Mouse (Mus musculus) G1E (cell line): Measurements from ENCODE around the gene Iffo2. TPM values are rescaled to one million over a fixed set of nuclear protein-coding genes. Genes with fewer than 3 reads are reported as not detected.

ENCODE experiments used
- ATAC-seq: 2 replicates; pipeline ENCODE4 v1.8.0; 2016; ENCODE audit warnings: mild to moderate bottlenecking; ENCODE audit not compliant: insufficient number of reproducible peaks, poor library complexity, low FRiP score, severe bottlenecking; ENCODE audit errors: extremely low read depth
- DNase-seq: peaks from one replicate; pipeline ENCODE4 v3.0.0; 2012; ENCODE audit warnings: low spot score
- H3K27me3 ChIP-seq: 2 replicates; pipeline ENCODE4 v1.6.1; 2012; ENCODE audit warnings: mild to moderate bottlenecking, low read length, inconsistent platforms; ENCODE audit not compliant: insufficient read depth
- H3K36me3 ChIP-seq: replicated peaks from 2 replicates; pipeline ENCODE3; 2012; ENCODE audit warnings: mild to moderate bottlenecking, inconsistent platforms
- H3K4me1 ChIP-seq: 2 replicates; pipeline ENCODE4 v1.6.1; 2012; ENCODE audit warnings: low read depth, low read length, inconsistent platforms, mixed read lengths; ENCODE audit not compliant: insufficient read depth
- H3K4me3 ChIP-seq: 2 replicates; pipeline ENCODE4 v1.5.1; 2012; ENCODE audit warnings: low read depth, mild to moderate bottlenecking, inconsistent platforms, low read length, moderate library complexity, mixed read lengths
- H3K9me3 ChIP-seq: replicated peaks from 2 replicates; pipeline ENCODE4 v1.6.1; 2012; ENCODE audit warnings: inconsistent platforms
- CTCF ChIP-seq: IDR thresholded peaks from 2 replicates; pipeline ENCODE4 v1.5.1; 2012; ENCODE audit warnings: low read depth, low read length, inconsistent platforms, mixed read lengths
- GATA1 ChIP-seq: IDR thresholded peaks from 2 replicates; pipeline ENCODE4 v1.6.1; 2012; ENCODE audit warnings: borderline replicate concordance, low read length, inconsistent platforms, mixed read lengths
- GATA2 ChIP-seq: IDR thresholded peaks from 2 replicates; pipeline ENCODE4 v1.6.1; 2012; ENCODE audit warnings: low read depth, low read length, inconsistent platforms, borderline replicate concordance
- POLR2AphosphoS5 ChIP-seq: IDR thresholded peaks from 2 replicates; pipeline ENCODE4 v1.6.1; 2012; ENCODE audit warnings: low read depth, low read length, inconsistent platforms; ENCODE audit not compliant: insufficient replicate concordance
- TAL1 ChIP-seq: conservative IDR thresholded peaks from 2 replicates; pipeline ENCODE4 v1.6.1; 2012; ENCODE audit warnings: low read depth, low read length, inconsistent platforms, mixed read lengths
- polyA plus RNA-seq: library from polyadenylated mRNA; stranded (reverse); fragments of >175 nt; gene quantifications from 2 replicates; pipeline ENCODE4 v1.2.3, GENCODE M21; 2012
- total RNA-seq, 2 experiments: library from RNA; stranded (forward) in 1 of 2; stranded (reverse) in 1 of 2; fragments of 200-1000 nt in 1 of 2; fragments of >200 nt in 1 of 2; fragmentation: Nextera tagmentation in 1 of 2; gene quantifications; 2 replicates each; pipeline ENCODE4 v1.2.3; 2014 to 2017

Gene Iffo2
- total and polyA plus RNA-seq, 3 experiments = 0.20 to 0.38 TPM; not detected in 1

DNA sequence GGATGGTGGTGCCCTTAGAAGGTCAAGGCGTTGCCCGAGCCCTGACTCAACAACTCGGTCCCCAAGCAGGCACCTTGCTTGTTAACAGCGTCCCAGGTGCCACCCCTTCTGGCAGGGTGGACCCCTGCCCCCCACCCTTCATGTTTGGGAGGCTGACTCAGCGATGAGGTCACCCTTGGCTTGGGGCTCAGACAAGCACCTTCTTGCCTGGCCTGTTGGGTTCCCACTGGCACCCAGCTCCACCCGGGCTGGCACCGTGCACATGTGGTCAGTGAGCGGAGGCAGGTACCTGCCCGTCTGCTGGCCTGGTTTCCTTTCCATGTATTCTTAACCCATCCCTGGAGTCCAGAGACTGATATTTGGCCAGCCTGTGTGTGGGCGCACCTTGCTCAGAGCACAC lies 8.4 kb upstream of the Iffo2 start:
- ATAC-seq = no peak
- TF ChIP-seq POLR2AphosphoS5 = no peak
- TF ChIP-seq GATA2 = no peak
- no peak for TF ChIP-seq CTCF
- TF ChIP-seq GATA1 = no peak
- Histone ChIP-seq H3K36me3 (no peaks in the 10 kb centered on the region), H3K9me3 (no peaks in the 10 kb centered on the region), H3K4me3 (no peak overlapping the region), H3K27me3 (peaks cover 15% of the 10 kb centered on the region), H3K4me1 (no peaks in the 10 kb centered on the region)
- no peak for DNase-seq

- ATAC-seq = no peak
- TF ChIP-seq GATA1 = no peak
- no peak for TF ChIP-seq POLR2AphosphoS5
- TF ChIP-seq TAL1 = no peak
- no peak for TF ChIP-seq CTCF
- TF ChIP-seq GATA2 = no peak
- H3K36me3 ChIP-seq = no peaks in the 10 kb centered on the region
- H3K27me3 ChIP-seq = peaks cover 6% of the 10 kb centered on the region
- DNase-seq = no peak
- H3K4me3 ChIP-seq = no peak overlapping the region
- H3K9me3 ChIP-seq = no peaks in the 10 kb centered on the region
- H3K4me1 ChIP-seq = no peaks in the 10 kb centered on the region
Measured at GRCm38 (mm10) chr4:139526475-139526874, 3.9 kb upstream of the Iffo2 start.

DNA sequence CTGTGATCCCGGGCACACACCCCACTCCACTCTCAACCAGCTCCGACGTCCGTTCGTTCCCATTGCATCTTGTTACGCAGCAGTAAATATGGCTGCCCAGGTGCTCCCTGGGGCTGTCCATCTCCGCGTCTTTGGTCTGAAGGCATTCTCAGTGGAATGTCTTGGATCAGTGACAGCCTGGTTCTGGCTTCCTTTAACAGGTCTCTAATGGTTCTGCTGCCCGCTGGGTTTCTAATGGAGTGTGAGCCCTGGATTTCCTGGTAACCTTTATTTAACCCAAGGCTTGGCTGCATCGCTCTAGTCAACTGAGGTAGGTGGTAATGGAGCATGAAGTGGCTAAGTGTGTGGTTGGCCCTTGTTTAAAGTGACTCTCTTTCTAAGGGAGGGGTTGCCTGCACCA lies 1.7 kb downstream of the Iffo2 start:
- H3K9me3 ChIP-seq = no peaks in the 10 kb centered on the region
- no peak for DNase-seq
- TF ChIP-seq POLR2AphosphoS5 (no peak), GATA1 (no peak), GATA2 (no peak), TAL1 (no peak), CTCF (no peak)
- H3K27me3 ChIP-seq = peaks cover 11% of the 10 kb centered on the region; the same call in 1 of the 2 replicates
- no peaks in the 10 kb centered on the region for H3K4me1 ChIP-seq
- no peaks in the 10 kb centered on the region for H3K36me3 ChIP-seq
- ATAC-seq = no peak
- no peak overlapping the region for H3K4me3 ChIP-seq

- H3K27me3 ChIP-seq = peaks cover 14% of the 10 kb centered on the region; the same call in 1 of the 2 replicates
- no peaks in the 10 kb centered on the region for H3K36me3 ChIP-seq
- no peaks in the 10 kb centered on the region for H3K9me3 ChIP-seq
- TF ChIP-seq GATA1 (no peak), POLR2AphosphoS5 (no peak), TAL1 (no peak), GATA2 (no peak), CTCF (no peak)
- no peaks in the 10 kb centered on the region for H3K4me1 ChIP-seq
- DNase-seq = no peak
- no peak for ATAC-seq
- no peak overlapping the region for H3K4me3 ChIP-seq
Measured at GRCm38 (mm10) chr4:139535127-139535695, 4.9 kb downstream of the Iffo2 start.

DNA sequence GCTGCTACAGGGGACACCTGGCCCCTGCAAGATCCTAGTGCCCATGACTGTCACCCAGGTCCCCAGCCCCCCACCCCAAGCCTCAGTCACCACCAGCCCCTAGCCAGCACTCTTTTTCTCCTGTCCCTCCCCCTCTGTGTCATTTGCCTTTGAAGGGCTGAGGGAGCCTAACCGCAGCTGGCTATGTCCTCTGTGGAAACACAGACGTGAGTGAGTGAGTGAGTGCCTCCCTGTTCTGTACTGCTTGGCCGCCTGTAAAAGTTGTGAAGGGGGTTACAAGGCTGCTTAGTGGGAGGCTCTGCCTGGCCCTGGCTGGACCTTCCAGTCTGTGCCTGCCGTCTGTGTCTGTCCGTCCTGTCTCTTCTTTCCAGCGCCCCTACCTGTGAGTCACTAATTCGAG lies 5.4 kb downstream of the Iffo2 start:
- Histone ChIP-seq H3K9me3 (no peaks in the 10 kb centered on the region), H3K4me1 (no peaks in the 10 kb centered on the region), H3K4me3 (no peak overlapping the region), H3K36me3 (no peaks in the 10 kb centered on the region), H3K27me3 (peaks cover 17% of the 10 kb centered on the region; the same call in 1 of the 2 replicates)
- DNase-seq (no peak), ATAC-seq (no peak)
- TF ChIP-seq TAL1 (no peak), GATA2 (no peak), GATA1 (no peak), CTCF (no peak), POLR2AphosphoS5 (no peak)

- Histone ChIP-seq H3K4me3 (no peak overlapping the region), H3K9me3 (no peaks in the 10 kb centered on the region), H3K36me3 (no peaks in the 10 kb centered on the region), H3K27me3 (peaks cover 17% of the 10 kb centered on the region; the same call in 1 of the 2 replicates), H3K4me1 (no peaks in the 10 kb centered on the region)
- ATAC-seq = no peak
- no peak for DNase-seq
- no peak for TF ChIP-seq POLR2AphosphoS5
- no peak for TF ChIP-seq TAL1
- TF ChIP-seq GATA2 = no peak
- TF ChIP-seq GATA1 = no peak
- TF ChIP-seq CTCF = no peak
Measured at GRCm38 (mm10) chr4:139536706-139537105, 6.4 kb downstream of the Iffo2 start.

DNA sequence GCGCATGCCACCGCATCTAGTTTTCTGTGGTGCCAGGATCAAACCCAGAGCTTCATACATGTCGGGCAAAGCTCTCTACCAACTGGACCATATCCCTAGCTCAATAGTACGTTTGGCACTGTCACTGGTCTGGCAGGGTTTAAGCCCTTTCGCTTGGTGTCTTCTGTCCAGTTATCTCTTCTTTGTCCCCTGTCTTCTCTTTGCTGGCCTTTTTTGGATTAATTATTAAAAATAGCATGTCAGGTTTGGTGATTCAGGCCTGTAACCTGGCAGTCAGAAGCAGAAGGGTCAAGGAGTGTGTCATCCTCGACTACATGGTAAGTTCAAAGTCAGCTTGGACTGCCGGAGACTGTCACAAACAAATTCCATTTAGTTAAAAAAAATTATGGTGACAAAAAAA lies 10.4 kb downstream of the Iffo2 start:
- peaks cover 15% of the 10 kb centered on the region for H3K27me3 ChIP-seq

More for the DNA sequence above, 10.4 kb downstream of the Iffo2 start:
- no peaks in the 10 kb centered on the region for H3K9me3 ChIP-seq
- no peaks in the 10 kb centered on the region for H3K4me1 ChIP-seq
- H3K36me3 ChIP-seq = no peaks in the 10 kb centered on the region
- ATAC-seq (no peak), DNase-seq (no peak)
- TF ChIP-seq POLR2AphosphoS5 (no peak), GATA2 (no peak), GATA1 (no peak), CTCF (no peak), TAL1 (no peak)
- no peak overlapping the region for H3K4me3 ChIP-seq
